10 mouse cellular contexts compared by ENCODE assay signal in the genomic region with DNA sequence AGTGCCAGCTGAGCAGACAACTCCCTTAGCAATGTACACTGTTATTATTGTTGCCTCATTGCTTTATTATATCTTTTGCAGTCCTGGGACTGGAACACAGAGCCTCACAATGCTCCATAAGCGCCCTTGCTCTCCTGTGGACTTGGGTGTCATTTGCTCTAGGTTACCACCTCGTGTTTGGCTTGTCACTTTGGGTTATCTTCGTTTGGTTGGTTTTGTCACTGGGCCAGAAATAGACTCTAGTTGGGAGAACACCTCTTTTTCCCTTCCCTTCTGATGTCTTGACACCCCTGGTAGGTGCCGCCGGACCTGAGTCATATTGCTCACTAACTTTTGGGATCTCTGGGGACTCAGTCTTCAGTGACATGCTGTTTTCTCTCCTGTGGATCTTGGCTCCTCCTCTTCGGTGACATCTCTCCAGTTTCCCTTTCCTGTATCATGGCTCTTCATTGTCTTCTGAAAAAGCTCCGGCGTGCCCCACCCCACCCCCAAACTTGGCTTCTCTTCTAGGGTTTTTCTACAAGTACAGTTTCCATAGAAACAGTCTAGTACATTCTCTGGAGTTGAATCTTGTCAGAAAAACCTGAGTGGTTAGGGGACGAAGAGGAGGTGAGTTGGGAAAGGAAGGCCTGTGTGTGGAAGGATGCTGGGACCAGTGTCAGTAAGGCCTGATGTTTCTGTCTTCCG.
DNase-seq lines count a peak whose midpoint lies in the region; ATAC-seq lines count a peak whose summit lies in the region.
"Had no signal": no experiment of that assay in that cellular context is flagged by ENCODE, and none has a peak within 500 bp of the region (broad histone marks: within the 10 kb centered on the region; RNA-seq: fewer than 3 reads in every experiment).

No protein-coding gene starts in this region.

- no peak overlapping the region for H3K9ac ChIP-seq in kidney, embryonic 15.5 days
- H3K9ac ChIP-seq: limb, embryonic 12.5 days; stomach, embryonic 15.5 days had no signal

- H3K4me1 ChIP-seq in kidney, embryonic 15.5 days: 0 out of 2 replicates have a peak, but pooled peaks cover 4% of the 10 kb centered on the region
- H3K4me1 ChIP-seq: stomach, embryonic 15.5 days had no signal

- H3K27ac ChIP-seq in kidney, embryonic 15.5 days: no peak overlapping the region
- H3K27ac ChIP-seq: limb, embryonic 12.5 days; stomach, embryonic 15.5 days had no signal

- no peak overlapping the region for H3K4me3 ChIP-seq in kidney, embryonic 15.5 days (replicated peaks)
- H3K4me3 ChIP-seq: erythroblast, embryonic 14.5 days; limb, embryonic 12.5 days; stomach, embryonic 15.5 days had no signal

- DNase-seq in kidney, adult 11 months: peak; percentile 42
- peak; percentile 68 to 74 for DNase-seq in right cerebral cortex, postnatal 10 days (ENCODE audit: low spot score in 2 of 2)
- no peak for DNase-seq in right cerebral cortex, postnatal 14 days
- DNase-seq in cerebellum, postnatal 14 days: peak; percentile 92 to 93
- DNase-seq in retina, postnatal 1 day: no peak
- no peak for DNase-seq in layer of hippocampus, postnatal 36 days

- H3K36me3 ChIP-seq in kidney, embryonic 15.5 days: no peaks in the 10 kb centered on the region
- H3K36me3 ChIP-seq: limb, embryonic 12.5 days; stomach, embryonic 15.5 days had no signal

- no peak overlapping the region for H3K4me2 ChIP-seq in kidney, embryonic 15.5 days
- H3K4me2 ChIP-seq: limb, embryonic 12.5 days; stomach, embryonic 15.5 days had no signal

- no peaks in the 10 kb centered on the region for H3K9me3 ChIP-seq in kidney, embryonic 15.5 days (replicated peaks)
- H3K9me3 ChIP-seq: stomach, embryonic 15.5 days had no signal

- ATAC-seq in kidney, embryonic 15.5 days (replicated peaks; ENCODE audit: low FRiP score): no peak

- no peaks in the 10 kb centered on the region for H3K27me3 ChIP-seq in kidney, embryonic 15.5 days
- H3K27me3 ChIP-seq: limb, embryonic 12.5 days; stomach, embryonic 15.5 days had no signal

- WGBS in kidney, embryonic 15.5 days: 82% methylated on average over 10 of the region's 10 CpGs

Comparison
In these comparisons a context has a peak if more than half of its experiments do, and no peak if none do; other contexts are left out.
1. DNase-seq: peak in kidney, adult 11 months (single experiment), right cerebral cortex, postnatal 10 days (2 of 2) and cerebellum, postnatal 14 days (2 of 2); none in right cerebral cortex, postnatal 14 days (single experiment), retina, postnatal 1 day (single experiment) and layer of hippocampus, postnatal 36 days (0 of 2).